Mouse (Mus musculus) cerebellum, adult 2 months (tissue): Measurements from ENCODE around the gene Cd81. TPM values are rescaled to one million over a fixed set of nuclear protein-coding genes. Genes with fewer than 3 reads are reported as not detected.

ENCODE experiments used
- DNase-seq, 2 experiments: peaks; one replicate each; pipeline ENCODE4 v3.0.0; 2021
- H3K27ac ChIP-seq: fragments of 200-500 bp; 2 replicates; pipeline ENCODE4 v1.5.1; 2012; ENCODE audit warnings: low read length, control low read depth, inconsistent platforms; ENCODE audit not compliant: insufficient read depth
- H3K27me3 ChIP-seq: fragments of 200-500 bp; 2 replicates; pipeline ENCODE4 v1.6.1; 2012; ENCODE audit warnings: inconsistent platforms, mild to moderate bottlenecking, low read length, moderate library complexity; ENCODE audit not compliant: control insufficient read depth, insufficient read depth
- H3K4me1 ChIP-seq: fragments of 200-500 bp; 2 replicates; pipeline ENCODE4 v1.6.1; 2011; ENCODE audit warnings: low read length; ENCODE audit not compliant: control insufficient read depth, insufficient read depth
- H3K4me3 ChIP-seq: fragments of 200-500 bp; replicated peaks from 2 replicates; pipeline ENCODE3; 2011; ENCODE audit warnings: mild to moderate bottlenecking, low read depth, low read length, control low read depth; ENCODE audit not compliant: insufficient read depth
- CTCF ChIP-seq: fragments of 200-500 bp; IDR thresholded peaks from 2 replicates; pipeline ENCODE4 v1.5.1; 2011; ENCODE audit warnings: low read depth, mild to moderate bottlenecking, control low read depth, low read length, moderate library complexity, borderline replicate concordance; ENCODE audit not compliant: insufficient read depth
- POLR2A ChIP-seq: fragments of 200-500 bp; IDR thresholded peaks from 2 replicates; pipeline ENCODE4 v1.6.1; 2011; ENCODE audit warnings: low read length, control low read depth, borderline replicate concordance; ENCODE audit not compliant: insufficient read depth
- WGBS: fragments of 180-500 bp; shearing (Covaris S2); methylation state at CpG from one replicate; pipeline ENCODE4 v1.1.7; 2018; 5-methylcytosine and 5-hydroxymethylcytosine counted together
- polyA plus RNA-seq: library from polyadenylated mRNA; depleted of rRNA; stranded (reverse); fragments of >200 nt; gene quantifications from 2 replicates; pipeline ENCODE4 v1.2.3, GENCODE M21; 2012

The Cd81 gene
- polyA plus RNA-seq, 1 experiment, result 916 TPM

GRCm38 (mm10) chr7:143049331-143049730 lies 3.2 kb upstream of the Cd81 start:
- Histone ChIP-seq H3K27me3 (no peaks in the 10 kb centered on the region), H3K4me3 (no peak overlapping the region), H3K4me1 (no peaks in the 10 kb centered on the region; the same call in 1 of the 2 replicates), H3K27ac (no peak overlapping the region)
- no peak for DNase-seq
- TF ChIP-seq CTCF (no peak), POLR2A (no peak)
- WGBS, result 82% methylated on average over 3 of the region's 3 CpGs

- no peak for TF ChIP-seq POLR2A
- no peak for TF ChIP-seq CTCF
- DNase-seq, result peak; percentile 18 to 47
- Histone ChIP-seq H3K27me3 (no peaks in the 10 kb centered on the region), H3K4me1 (peaks cover 5% of the 10 kb centered on the region), H3K4me3 (no peak overlapping the region), H3K27ac (no peak overlapping the region)
- WGBS, result 83% methylated on average over 3 of the region's 3 CpGs
These were observed 2.4 kb upstream of the Cd81 start for GRCm38 (mm10) chr7:143049841-143050816.

GRCm38 (mm10) chr7:143051316-143051715 lies 1.2 kb upstream of the Cd81 start:
- TF ChIP-seq CTCF, result no peak
- TF ChIP-seq POLR2A, result no peak
- 73% methylated on average over 2 of the region's 2 CpGs for WGBS
- H3K27ac ChIP-seq, result no peak overlapping the region
- DNase-seq, result no peak
- no peaks in the 10 kb centered on the region for H3K27me3 ChIP-seq
- H3K4me1 ChIP-seq, result peaks cover 13% of the 10 kb centered on the region
- H3K4me3 ChIP-seq, result no peak overlapping the region

GRCm38 (mm10) chr7:143053008-143053899 lies 715 bp downstream of the Cd81 start:
- Histone ChIP-seq H3K27ac (peak overlapping the region; percentile 89), H3K4me1 (peaks cover 26% of the 10 kb centered on the region), H3K27me3 (no peaks in the 10 kb centered on the region), H3K4me3 (peak overlapping the region; percentile 93)
- under 1% methylated on average over 46 of the region's 46 CpGs for WGBS
- DNase-seq, result peak; percentile 61 to 63
- no peak for TF ChIP-seq POLR2A
- 0 out of 2 replicates have a peak, but pooled peaks have one; percentile 12 for TF ChIP-seq CTCF

DNA sequence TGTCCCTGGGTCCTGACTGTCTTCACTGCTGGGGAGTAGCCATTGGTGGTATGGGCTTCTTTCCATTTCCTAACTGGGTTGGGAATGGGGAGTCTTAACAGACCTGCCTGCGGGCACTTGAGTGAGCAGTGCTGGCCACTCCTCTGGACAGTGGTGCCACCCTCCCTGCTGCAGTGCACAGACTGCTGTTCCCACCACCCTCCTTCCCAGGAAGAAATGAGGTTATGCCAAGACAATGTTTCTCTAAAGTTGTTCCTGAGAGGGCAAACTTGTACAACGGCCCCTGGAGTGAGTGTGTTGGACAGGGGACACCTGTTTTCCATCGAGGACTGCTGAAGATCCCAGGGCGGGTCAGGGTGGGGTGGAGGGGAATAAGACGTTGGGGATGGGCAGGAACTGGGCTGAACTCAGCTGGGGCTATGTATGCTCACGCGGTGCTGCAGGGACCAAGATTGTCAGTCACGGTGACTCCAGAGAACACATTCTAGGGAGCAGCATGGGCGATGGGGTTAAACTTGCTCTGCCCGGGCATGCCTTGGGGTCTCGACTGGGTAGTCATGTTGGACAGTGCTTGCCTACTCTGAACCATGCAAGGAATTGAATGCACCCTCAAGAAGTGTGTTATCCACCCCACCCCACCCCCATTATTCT lies 1.5 kb downstream of the Cd81 start:
- Histone ChIP-seq H3K4me1 (peaks cover 34% of the 10 kb centered on the region), H3K27ac (no peak overlapping the region), H3K4me3 (peak overlapping the region; percentile 93), H3K27me3 (no peaks in the 10 kb centered on the region)
- WGBS, result 10% methylated on average over 11 of the region's 11 CpGs
- DNase-seq, result peak; percentile 15 to 17
- TF ChIP-seq POLR2A, result no peak
- TF ChIP-seq CTCF, result no peak

- H3K4me3 ChIP-seq, result peak overlapping the region; percentile 9
- no peak for TF ChIP-seq POLR2A
- TF ChIP-seq CTCF, result no peak
- H3K27me3 ChIP-seq, result no peaks in the 10 kb centered on the region
- H3K4me1 ChIP-seq, result peaks cover 39% of the 10 kb centered on the region
- whole genome bisulfite sequencing, result 35% methylated on average over 3 of the region's 3 CpGs
- no peak overlapping the region for H3K27ac ChIP-seq
- DNase-seq, result peak in 1 of 2 experiments; percentile 12
These were observed 2.0 kb downstream of the Cd81 start for GRCm38 (mm10) chr7:143054612-143054965.

GRCm38 (mm10) chr7:143055001-143055400 lies 2.5 kb downstream of the Cd81 start:
- no peak overlapping the region for H3K27ac ChIP-seq
- DNase-seq, result no peak
- no peaks in the 10 kb centered on the region for H3K27me3 ChIP-seq
- whole genome bisulfite sequencing, result 61% methylated on average over 3 of the region's 3 CpGs
- TF ChIP-seq POLR2A (no peak), CTCF (no peak)
- no peak overlapping the region for H3K4me3 ChIP-seq
- peaks cover 43% of the 10 kb centered on the region for H3K4me1 ChIP-seq
